Mouse (Mus musculus) lung, postnatal 0 days (tissue): ENCODE data around the gene Phf12. TPM values are rescaled to one million over a fixed set of nuclear protein-coding genes. Genes with fewer than 3 reads are reported as not detected.

Source experiments
- ATAC-seq: fragments of 200-750 bp; cut with Nextera tagmentation; 2 replicates; pipeline ENCODE4 v1.8.0; 2017; ENCODE audit warnings: moderate library complexity
- DNase-seq: peaks from one replicate; pipeline ENCODE4 v3.0.0-alpha.2; 2016; ENCODE audit warnings: low spot score
- H3K27ac ChIP-seq: fragments of 300-500 bp; sonication (generic); 2 replicates; pipeline ENCODE4 v1.5.1; 2014; ENCODE audit warnings: antibody characterized with exemption, mild to moderate bottlenecking, low read length, mixed read lengths
- H3K27me3 ChIP-seq: fragments of 300-500 bp; sonication (generic); replicated peaks from 2 replicates; pipeline ENCODE4 v1.6.1; 2014; ENCODE audit warnings: low read length, mixed read lengths; ENCODE audit not compliant: insufficient read depth
- H3K36me3 ChIP-seq: fragments of 300-500 bp; sonication (generic); 2 replicates; pipeline ENCODE4 v1.6.1; 2014; ENCODE audit warnings: low read length, mixed read lengths; ENCODE audit not compliant: insufficient read depth
- H3K4me1 ChIP-seq: fragments of 300-500 bp; sonication (generic); 2 replicates; pipeline ENCODE4 v1.6.1; 2014; ENCODE audit warnings: antibody characterized with exemption, low read depth, low read length, mixed read lengths; ENCODE audit not compliant: insufficient read depth
- H3K4me2 ChIP-seq: fragments of 300-500 bp; sonication (generic); replicated peaks from 2 replicates; pipeline ENCODE4 v1.6.1; 2014; ENCODE audit warnings: low read depth, mild to moderate bottlenecking, low read length, moderate library complexity, mixed read lengths
- H3K4me3 ChIP-seq: fragments of 300-500 bp; sonication (generic); 2 replicates; pipeline ENCODE4 v1.5.1; 2014; ENCODE audit warnings: low read depth, low read length
- H3K9ac ChIP-seq: fragments of 300-500 bp; sonication (generic); replicated peaks from 2 replicates; pipeline ENCODE4 v1.6.1; 2014; ENCODE audit warnings: low read depth, mild to moderate bottlenecking
- H3K9me3 ChIP-seq: fragments of 300-500 bp; sonication (generic); 2 replicates; pipeline ENCODE4 v1.6.1; 2016; ENCODE audit warnings: low read length, mixed read lengths
- CTCF ChIP-seq: IDR thresholded peaks from 2 replicates; pipeline ENCODE4 v1.5.1; 2016; ENCODE audit warnings: antibody characterized with exemption, mild to moderate bottlenecking
- EP300 ChIP-seq: IDR thresholded peaks from 2 replicates; pipeline ENCODE4 v1.6.1; 2016; ENCODE audit warnings: antibody characterized with exemption, mild to moderate bottlenecking, control low read depth
- WGBS: fragments of 180-500 bp; shearing (Covaris S2); extraction: QIAGEN DNeasy Blood & Tissue Kit; methylation state at CpG from one replicate; pipeline ENCODE4 v1.1.7; 2014; 5-methylcytosine and 5-hydroxymethylcytosine counted together
- microRNA counts: library from miRNA; unstranded; fragments of <30 nt; microRNA quantifications from one replicate; lab custom pipeline; 2015
- microRNA-seq: library from miRNA; unstranded; fragments of <30 nt; microRNA quantifications from one replicate; pipeline ENCODE4, GENCODE M21; 2016
- polyA plus RNA-seq: library from polyadenylated mRNA; unstranded; fragments of >200 nt; fragmentation: Nextera tagmentation; extraction: Ambion mirVana; gene quantifications from 2 replicates; pipeline ENCODE4 v1.2.1, GENCODE M21; 2015

Gene Phf12
- polyA plus RNA-seq, 1 experiment from 2014 or later: 7.7 TPM

DNA sequence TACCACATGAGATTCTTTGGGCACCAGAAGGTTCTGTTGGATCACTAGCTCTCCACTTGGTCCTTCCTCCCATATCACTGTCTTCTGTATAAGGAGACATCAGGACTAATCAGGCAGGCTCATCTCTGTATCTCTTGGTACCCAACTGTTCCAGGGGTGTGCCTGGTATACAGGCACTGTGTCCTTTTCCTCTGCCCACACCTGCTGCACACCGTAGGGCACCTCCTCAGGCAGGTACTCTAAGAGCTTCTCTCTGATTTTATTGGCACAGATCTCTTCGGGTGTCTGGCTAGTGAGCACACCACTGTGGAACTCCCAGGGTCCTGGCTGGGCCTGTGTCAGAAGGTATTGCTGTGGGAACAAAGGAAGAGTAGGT lies 91.7 kb downstream of the Phf12 start:
- no peak for ATAC-seq
- peaks cover 28% of the 10 kb centered on the region; the same call in 1 of the 2 replicates for H3K36me3 ChIP-seq
- H3K27me3 ChIP-seq: no peaks in the 10 kb centered on the region
- H3K4me3 ChIP-seq: no peak overlapping the region
- no peaks in the 10 kb centered on the region for H3K9me3 ChIP-seq
- H3K27ac ChIP-seq: no peak overlapping the region
- no peak overlapping the region for H3K9ac ChIP-seq
- 98% methylated on average over 2 of the region's 2 CpGs for WGBS
- no peaks in the 10 kb centered on the region for H3K4me1 ChIP-seq
- H3K4me2 ChIP-seq: no peak overlapping the region
- no peak for TF ChIP-seq EP300
- no peak for TF ChIP-seq CTCF
- no peak for DNase-seq

DNA sequence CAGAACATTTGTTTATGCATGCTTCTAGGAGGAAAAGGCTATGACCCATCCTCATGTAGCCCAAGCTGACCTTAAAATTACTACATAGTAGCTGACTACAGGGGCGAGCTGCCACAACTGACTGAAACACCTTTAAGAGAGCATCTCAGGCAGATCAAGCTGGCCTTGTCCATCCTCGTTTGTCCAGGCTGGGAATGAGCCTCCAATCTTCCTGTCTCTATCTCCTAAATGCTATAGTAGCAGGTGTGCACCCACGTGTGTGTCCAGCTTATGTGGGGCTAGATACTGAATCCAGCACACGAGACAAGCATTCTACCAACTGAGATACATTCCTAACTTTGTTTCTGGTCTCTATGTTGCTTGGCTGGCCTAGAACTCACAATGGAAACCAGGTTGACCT lies 92.1 kb downstream of the Phf12 start:
- Histone ChIP-seq H3K4me2 (no peak overlapping the region), H3K4me1 (peaks cover 3% of the 10 kb centered on the region; the same call in 1 of the 2 replicates), H3K9me3 (no peaks in the 10 kb centered on the region), H3K9ac (no peak overlapping the region), H3K27ac (no peak overlapping the region), H3K27me3 (no peaks in the 10 kb centered on the region), H3K4me3 (no peak overlapping the region), H3K36me3 (peaks cover 28% of the 10 kb centered on the region; the same call in 1 of the 2 replicates)
- ATAC-seq (no peak), DNase-seq (no peak)
- WGBS: 87% methylated on average over 4 of the region's 4 CpGs
- TF ChIP-seq CTCF (no peak), EP300 (no peak)

MicroRNA genes within 50 kb of the gene (microRNA counts, 519-probe panel; counts per million panel counts)
- microRNA mmu-miR-144 (lab: Ali Mortazavi, UCI) (6,049 counts per million, percentile 78 among the panel's probes with 10 or more counts), microRNA mmu-miR-451 (lab: Ali Mortazavi, UCI) (6,531 counts per million, percentile 87 among the panel's probes with 10 or more counts)

Small RNAs within 50 kb of the gene (microRNA-seq; reads per million reads assigned to microRNA genes)
- gene Mir144: 552 reads per million, percentile 68 among the genes with 10 or more reads in this experiment
- not detected for gene Mir451a
- gene Mir451b: not detected

Other genes with a start within 250 kb of the Phf12 start
- gene Myo18a, start 219.5 kb upstream of the Phf12 start, polyA plus RNA-seq: 21.6 and 33.3 TPM in 2 replicates
- gene Gm10277, start 195.0 kb upstream of the Phf12 start, polyA plus RNA-seq: 0.90 and 1.2 TPM in 2 replicates
- gene Pipox, start 88.7 kb upstream of the Phf12 start, polyA plus RNA-seq: 0.23 and 0.40 TPM in 2 replicates
- gene Sez6, start 52.0 kb upstream of the Phf12 start, polyA plus RNA-seq: 0.04 and 0.06 TPM in 2 replicates
- gene Dhrs13, start 49.5 kb downstream of the Phf12 start, polyA plus RNA-seq: 9.4 and 9.7 TPM in 2 replicates
- 55.6 and 58.3 TPM in 2 replicates for gene Flot2, start 55.2 kb downstream of the Phf12 start, polyA plus RNA-seq
- 14.8 and 17.7 TPM in 2 replicates for gene Eral1, start 97.6 kb downstream of the Phf12 start, polyA plus RNA-seq
- gene Fam222b, start 111.9 kb downstream of the Phf12 start, polyA plus RNA-seq: 8.6 and 10.0 TPM in 2 replicates
- gene Traf4, start 182.8 kb downstream of the Phf12 start, polyA plus RNA-seq: 33.0 and 33.9 TPM in 2 replicates
- 11.7 and 14.4 TPM in 2 replicates for gene Nek8, start 193.9 kb downstream of the Phf12 start, polyA plus RNA-seq
- 18.2 and 20.0 TPM in 2 replicates for gene Tlcd1, start 194.0 kb downstream of the Phf12 start, polyA plus RNA-seq
- gene Rpl23a, start 200.8 kb downstream of the Phf12 start, polyA plus RNA-seq: 991 and 1,079 TPM in 2 replicates
- gene Rab34, start 205.7 kb downstream of the Phf12 start, polyA plus RNA-seq: 103 and 104 TPM in 2 replicates
- gene Proca1, start 210.6 kb downstream of the Phf12 start, polyA plus RNA-seq: 8.1 and 11.2 TPM in 2 replicates